Mouse (Mus musculus) myocyte (in vitro differentiated cells): ENCODE data around the gene Pfdn6.

Experiments
- MAX ChIP-seq: IDR thresholded peaks from one replicate; pipeline ENCODE4 v1.6.1; 2011; ENCODE audit warnings: low read depth, mild to moderate bottlenecking, control low read depth
- POLR2A ChIP-seq: IDR thresholded peaks from one replicate; pipeline ENCODE4 v1.6.1; 2011; ENCODE audit warnings: low read depth, mild to moderate bottlenecking, control low read depth, moderate library complexity; ENCODE audit not compliant: insufficient read length
- POLR2AphosphoS2 ChIP-seq: IDR thresholded peaks from one replicate; pipeline ENCODE4 v1.6.1; 2011; ENCODE audit warnings: low read depth, control low read depth; ENCODE audit not compliant: insufficient read length
- TCF12 ChIP-seq: IDR thresholded peaks from one replicate; pipeline ENCODE4 v1.6.1; 2011; ENCODE audit warnings: mild to moderate bottlenecking, control low read depth; ENCODE audit not compliant: poor library complexity, insufficient read depth, severe bottlenecking

DNA sequence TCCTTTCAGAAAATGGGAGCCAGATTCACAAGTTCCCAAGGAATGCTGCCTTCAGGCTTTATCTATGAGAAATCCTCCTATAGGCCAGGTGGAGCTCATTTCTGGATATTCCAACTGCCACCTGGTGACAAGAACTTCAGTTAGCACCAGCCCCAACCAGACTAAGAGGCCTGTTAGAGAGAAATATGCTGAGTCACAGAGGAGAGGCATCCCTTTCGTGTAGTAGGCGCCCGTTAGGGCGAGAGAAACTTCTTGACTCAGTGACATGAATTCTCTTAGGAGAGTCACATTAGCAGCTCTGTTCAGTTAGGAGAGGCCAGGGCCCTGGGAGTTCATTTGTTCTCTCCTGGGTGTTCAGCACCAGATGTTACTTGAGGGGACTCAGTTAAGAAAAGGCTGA, 40.5 kb downstream of the Pfdn6 start:
- TF ChIP-seq POLR2AphosphoS2 (no peak), POLR2A (no peak), MAX (no peak), TCF12 (no peak)
